Mouse (Mus musculus): ENCODE results near the gene Polr1c. TPM values are rescaled to one million over a fixed set of nuclear protein-coding genes. Genes with fewer than 3 reads are reported as not detected.

Gene Polr1c
- polyA plus RNA-seq, 1 experiment = 105 TPM

DNA sequence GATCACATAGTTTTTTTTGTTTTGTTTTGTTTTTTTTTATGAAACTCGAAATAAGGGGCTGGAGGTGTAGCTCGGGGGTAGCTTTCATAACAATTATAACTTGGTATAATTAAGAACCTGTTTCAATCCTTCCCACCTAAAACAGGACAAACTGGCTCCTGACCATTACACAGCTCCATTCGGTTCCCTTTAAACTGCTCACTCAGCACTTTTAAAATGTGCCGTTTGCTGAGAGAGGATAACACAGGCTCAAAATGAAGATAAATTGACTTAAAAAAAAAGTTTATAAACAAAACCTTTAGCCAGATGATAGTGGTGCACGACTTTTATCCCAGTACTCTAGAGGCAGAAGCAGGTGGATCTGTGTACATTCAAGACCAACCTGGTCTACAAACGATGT, 37.6 kb upstream of the Polr1c start:
- Histone ChIP-seq H3K36me3 (ENCODE audit: control insufficient read depth, insufficient read depth) (no peaks in the 10 kb centered on the region), H3K79me2 (ENCODE audit: control insufficient read depth, insufficient read depth) (peaks cover 24% of the 10 kb centered on the region), H3K4me2 (ENCODE audit: low read depth) (no peak overlapping the region), H3ac (ENCODE audit: control insufficient read depth, insufficient read length) (no peak overlapping the region), H3K4me3 (no peak overlapping the region), H3K27me3 (ENCODE audit: control insufficient read depth, insufficient read depth, insufficient read length) (no peaks in the 10 kb centered on the region)
- TF ChIP-seq POLR2AphosphoS2 (IDR thresholded peaks at IDR 0.05; ENCODE audit: insufficient read length, low read depth) = no peak

DNA sequence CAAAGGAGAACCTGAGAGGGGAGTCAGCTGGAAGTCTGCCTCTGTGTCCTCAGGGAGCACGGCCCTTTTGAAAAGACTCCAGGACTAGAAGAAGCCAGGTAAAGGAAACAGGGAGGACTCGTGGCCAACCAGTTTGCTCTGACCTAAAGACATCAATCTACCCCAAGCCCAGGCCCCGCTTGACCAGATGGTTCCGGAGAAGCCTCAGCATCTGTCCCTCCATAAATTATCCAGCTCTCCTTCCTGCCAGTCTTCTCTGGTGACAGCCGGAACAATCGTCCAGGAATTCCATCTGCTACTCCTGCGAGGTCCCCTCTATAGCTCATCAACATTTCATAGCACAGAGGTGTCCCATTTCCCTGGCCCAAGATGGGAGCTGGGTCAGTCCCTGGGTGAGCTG, 36.8 kb upstream of the Polr1c start:
- Histone ChIP-seq H3K4me3 (no peak overlapping the region), H3K27me3 (ENCODE audit: control insufficient read depth, insufficient read depth, insufficient read length) (no peaks in the 10 kb centered on the region), H3K36me3 (ENCODE audit: control insufficient read depth, insufficient read depth) (no peaks in the 10 kb centered on the region), H3ac (ENCODE audit: control insufficient read depth, insufficient read length) (no peak overlapping the region), H3K79me2 (ENCODE audit: control insufficient read depth, insufficient read depth) (peaks cover 31% of the 10 kb centered on the region), H3K4me2 (ENCODE audit: low read depth) (peak overlapping the region; percentile 30)
- peak in 2 of 3 experiments; percentile 60 to 75 for TF ChIP-seq MYOG (IDR thresholded peaks at IDR 0.05; ENCODE audit: control insufficient read depth in 1 of 3, insufficient read depth in 1 of 3, insufficient read length in 2 of 3, low read depth in 2 of 3)
- TF ChIP-seq CEBPB (IDR thresholded peaks at IDR 0.05; ENCODE audit: insufficient read depth, poor library complexity, severe bottlenecking) = no peak
- TF ChIP-seq TCF12 (IDR thresholded peaks at IDR 0.05; ENCODE audit: insufficient read depth, poor library complexity, severe bottlenecking) = peak; percentile 6
- peak; percentile 72 to 94 (median 85) for TF ChIP-seq MYOD1 (IDR thresholded peaks at IDR 0.05; ENCODE audit: control insufficient read depth in 1 of 3, insufficient read length in 2 of 3, low read depth in 2 of 3)

DNA sequence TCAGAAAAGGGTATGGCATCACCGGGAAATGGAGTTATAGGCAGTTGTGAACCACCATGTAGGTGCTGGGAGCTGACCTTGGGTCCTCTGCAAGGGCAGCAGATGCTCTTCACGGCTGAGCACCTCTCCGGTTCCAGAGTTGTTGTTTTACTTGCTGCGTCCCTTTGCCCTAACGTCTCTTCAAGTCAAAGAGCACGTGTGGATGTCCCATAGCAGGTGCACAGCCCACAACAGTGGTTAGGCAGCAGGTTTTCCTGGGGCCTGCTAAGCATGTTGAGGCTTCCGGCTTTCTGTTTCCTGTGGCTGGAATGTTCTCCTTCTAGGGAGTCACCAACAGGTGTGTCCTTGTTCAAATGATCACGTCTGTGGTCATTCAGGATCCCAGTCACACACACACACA, 36.1 kb upstream of the Polr1c start:
- Histone ChIP-seq H3K36me3 (ENCODE audit: control insufficient read depth, insufficient read depth) (peaks cover 2% of the 10 kb centered on the region), H3K4me3 (no peak overlapping the region), H3ac (ENCODE audit: control insufficient read depth, insufficient read length) (no peak overlapping the region), H3K4me2 (ENCODE audit: low read depth) (no peak overlapping the region), H3K27me3 (ENCODE audit: control insufficient read depth, insufficient read depth, insufficient read length) (no peaks in the 10 kb centered on the region), H3K79me2 (ENCODE audit: control insufficient read depth, insufficient read depth) (peaks cover 36% of the 10 kb centered on the region)
- TF ChIP-seq REST (IDR thresholded peaks at IDR 0.05; ENCODE audit: insufficient read depth, insufficient read length) = no peak
- no peak for TF ChIP-seq MAX (IDR thresholded peaks at IDR 0.05; ENCODE audit: low read depth)
- peak; percentile 52 for TF ChIP-seq TCF3 (IDR thresholded peaks at IDR 0.05; ENCODE audit: insufficient read length, low read depth)
- TF ChIP-seq MYOG (IDR thresholded peaks at IDR 0.05; ENCODE audit: control insufficient read depth in 1 of 3, insufficient read depth in 1 of 3, insufficient read length in 2 of 3, low read depth in 2 of 3) = peak; percentile 8 to 93 (median 42)
- TF ChIP-seq TCF12 (IDR thresholded peaks at IDR 0.05; ENCODE audit: insufficient read depth, poor library complexity, severe bottlenecking) = peak; percentile 52
- TF ChIP-seq E2F4 (IDR thresholded peaks at IDR 0.05; ENCODE audit: insufficient read depth) = no peak
- no peak for TF ChIP-seq USF1 (IDR thresholded peaks at IDR 0.05; ENCODE audit: low read depth)
- peak; percentile 35 to 89 (median 87) for TF ChIP-seq MYOD1 (IDR thresholded peaks at IDR 0.05; ENCODE audit: control insufficient read depth in 1 of 3, insufficient read length in 2 of 3, low read depth in 2 of 3)
- TF ChIP-seq POLR2AphosphoS2 (IDR thresholded peaks at IDR 0.05; ENCODE audit: insufficient read length, low read depth) = no peak
- TF ChIP-seq POLR2A (IDR thresholded peaks at IDR 0.05; ENCODE audit: insufficient read length, low read depth) = no peak

DNA sequence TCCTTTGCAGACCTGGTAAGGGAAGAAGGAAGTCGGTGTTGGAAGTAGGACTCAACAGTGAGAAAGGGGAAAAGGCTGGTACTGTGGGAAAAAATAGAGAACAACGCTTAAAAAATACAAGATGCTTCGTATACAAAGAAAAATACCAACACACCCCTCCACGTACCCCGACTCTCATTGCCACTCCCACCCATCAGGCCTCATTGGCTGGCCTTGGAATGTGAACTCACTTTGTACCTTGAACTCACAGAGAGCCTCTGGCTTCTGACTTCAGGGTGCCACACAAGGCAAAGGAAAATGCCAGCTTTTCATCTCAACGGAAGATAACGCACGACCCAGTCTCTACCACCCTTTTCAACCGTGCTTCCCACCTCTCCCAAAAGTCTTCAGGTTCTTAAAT, 35.3 kb upstream of the Polr1c start:
- peak overlapping the region; percentile 88 for H3K4me3 ChIP-seq
- TF ChIP-seq E2F4 (IDR thresholded peaks at IDR 0.05; ENCODE audit: insufficient read depth) (no peak), MAX (IDR thresholded peaks at IDR 0.05; ENCODE audit: low read depth) (no peak), CEBPB (IDR thresholded peaks at IDR 0.05; ENCODE audit: insufficient read depth, poor library complexity, severe bottlenecking) (no peak), MYOG (IDR thresholded peaks at IDR 0.05; ENCODE audit: control insufficient read depth in 1 of 3, insufficient read depth in 1 of 3, insufficient read length in 2 of 3, low read depth in 2 of 3) (no peak), TCF3 (IDR thresholded peaks at IDR 0.05; ENCODE audit: insufficient read length, low read depth) (no peak), TCF12 (IDR thresholded peaks at IDR 0.05; ENCODE audit: insufficient read depth, poor library complexity, severe bottlenecking) (no peak), REST (IDR thresholded peaks at IDR 0.05; ENCODE audit: insufficient read depth, insufficient read length) (no peak), SRF (IDR thresholded peaks at IDR 0.05; ENCODE audit: control insufficient read depth, insufficient read length, low read depth) (no peak), POLR2A (IDR thresholded peaks at IDR 0.05; ENCODE audit: insufficient read length, low read depth) (no peak), MYOD1 (IDR thresholded peaks at IDR 0.05; ENCODE audit: control insufficient read depth in 1 of 3, insufficient read length in 2 of 3, low read depth in 2 of 3) (no peak), USF1 (IDR thresholded peaks at IDR 0.05; ENCODE audit: low read depth) (no peak), POLR2AphosphoS2 (IDR thresholded peaks at IDR 0.05; ENCODE audit: insufficient read length, low read depth) (no peak)
- H3K79me2 ChIP-seq (ENCODE audit: control insufficient read depth, insufficient read depth) = peaks cover 38% of the 10 kb centered on the region

DNA sequence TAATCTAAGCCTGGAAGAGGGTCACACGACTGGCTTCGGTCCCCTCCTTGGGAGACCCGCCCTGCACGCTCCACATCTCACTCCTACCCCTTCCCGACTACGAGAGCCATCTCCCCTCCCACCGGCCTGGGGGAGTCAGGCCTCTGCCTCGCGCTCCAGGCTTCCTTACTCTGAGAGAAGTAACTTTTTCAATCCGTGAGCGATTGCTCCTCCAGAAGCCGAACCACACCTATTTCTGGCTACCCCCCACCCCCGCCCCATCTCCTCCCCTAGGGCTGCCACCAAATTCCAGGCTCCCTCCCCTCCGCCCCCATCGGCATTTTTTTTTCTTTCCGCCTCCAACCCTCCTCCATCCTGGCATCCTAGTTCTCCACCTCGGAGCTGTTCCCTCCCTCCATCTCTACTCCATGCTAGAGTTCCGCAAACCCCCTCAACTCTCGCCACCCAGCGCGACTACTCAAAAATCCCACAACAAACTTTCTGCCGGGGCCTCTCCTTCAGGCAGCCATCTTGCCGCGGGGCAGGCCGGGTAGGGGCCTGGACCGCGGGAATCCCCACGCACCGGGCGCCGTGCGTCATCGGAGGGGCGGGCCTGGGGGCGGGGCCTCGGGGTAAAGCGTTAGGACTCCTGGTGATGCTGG, 34.7 kb upstream of the Polr1c start, which contains the start of gene Tjap1:
Gene Tjap1, minus strand, starts transcription at position 544 of the 641 bp plus-strand sequence.
- peak within 1 kb of the TSS; percentile 91 for H3K4me2 ChIP-seq (ENCODE audit: low read depth)
- peak within 1 kb of the TSS; percentile 25 for H3ac ChIP-seq (ENCODE audit: control insufficient read depth, insufficient read length)
- H3K4me3 ChIP-seq = peak within 1 kb of the TSS; percentile 88
- peaks cover 7% of the 10 kb centered on the region for H3K36me3 ChIP-seq (ENCODE audit: control insufficient read depth, insufficient read depth)
- H3K79me2 ChIP-seq (ENCODE audit: control insufficient read depth, insufficient read depth) = peaks cover 38% of the 10 kb centered on the region
- no peaks in the 10 kb centered on the region for H3K27me3 ChIP-seq (ENCODE audit: control insufficient read depth, insufficient read depth, insufficient read length)
- no peak for TF ChIP-seq POLR2AphosphoS2 (IDR thresholded peaks at IDR 0.05; ENCODE audit: insufficient read length, low read depth)
- peak; percentile 53 for TF ChIP-seq E2F4 (IDR thresholded peaks at IDR 0.05; ENCODE audit: insufficient read depth)
- TF ChIP-seq MAX (IDR thresholded peaks at IDR 0.05; ENCODE audit: low read depth) = no peak
- no peak for TF ChIP-seq TCF3 (IDR thresholded peaks at IDR 0.05; ENCODE audit: insufficient read length, low read depth)
- TF ChIP-seq SRF (IDR thresholded peaks at IDR 0.05; ENCODE audit: control insufficient read depth, insufficient read length, low read depth) = no peak
- no peak for TF ChIP-seq CEBPB (IDR thresholded peaks at IDR 0.05; ENCODE audit: insufficient read depth, poor library complexity, severe bottlenecking)
- no peak for TF ChIP-seq MYOG (IDR thresholded peaks at IDR 0.05; ENCODE audit: control insufficient read depth in 1 of 3, insufficient read depth in 1 of 3, insufficient read length in 2 of 3, low read depth in 2 of 3)
- TF ChIP-seq TCF12 (IDR thresholded peaks at IDR 0.05; ENCODE audit: insufficient read depth, poor library complexity, severe bottlenecking) = no peak
- no peak for TF ChIP-seq REST (IDR thresholded peaks at IDR 0.05; ENCODE audit: insufficient read depth, insufficient read length)
- TF ChIP-seq POLR2A (IDR thresholded peaks at IDR 0.05; ENCODE audit: insufficient read length, low read depth) = peak; percentile 13
- TF ChIP-seq USF1 (IDR thresholded peaks at IDR 0.05; ENCODE audit: low read depth) = no peak
- TF ChIP-seq MYOD1 (IDR thresholded peaks at IDR 0.05; ENCODE audit: control insufficient read depth in 1 of 3, insufficient read length in 2 of 3, low read depth in 2 of 3) = no peak

More for the DNA sequence above, 35.3 kb upstream of the Polr1c start:
- Histone ChIP-seq H3K36me3 (ENCODE audit: control insufficient read depth, insufficient read depth) (peaks cover 7% of the 10 kb centered on the region), H3K27me3 (ENCODE audit: control insufficient read depth, insufficient read depth, insufficient read length) (no peaks in the 10 kb centered on the region), H3K4me2 (ENCODE audit: low read depth) (peak overlapping the region; percentile 77), H3ac (ENCODE audit: control insufficient read depth, insufficient read length) (no peak overlapping the region)

All from myocyte (in vitro differentiated cells).